Mouse (Mus musculus) thymus, adult 2 months (tissue): ENCODE results near the gene Xrcc1. TPM values are rescaled to one million over a fixed set of nuclear protein-coding genes. Genes with fewer than 3 reads are reported as not detected.

Source experiments
- DNase-seq: peaks from one replicate; pipeline ENCODE4 v3.0.0; 2021
- H3K27ac ChIP-seq: fragments of 200-500 bp; 2 replicates; pipeline ENCODE4 v1.5.1; 2012; ENCODE audit warnings: low read length, control low read depth; ENCODE audit not compliant: control insufficient read depth, insufficient read depth
- H3K27me3 ChIP-seq: fragments of 200-500 bp; 2 replicates; pipeline ENCODE4 v1.6.1; 2012; ENCODE audit warnings: mild to moderate bottlenecking, low read length, moderate library complexity, mixed read lengths; ENCODE audit not compliant: control insufficient read depth, insufficient read depth
- H3K36me3 ChIP-seq: fragments of 200-500 bp; 2 replicates; pipeline ENCODE4 v1.6.1; 2012; ENCODE audit warnings: mild to moderate bottlenecking, low read length, moderate library complexity; ENCODE audit not compliant: control insufficient read depth, insufficient read depth
- H3K4me1 ChIP-seq: fragments of 200-500 bp; replicated peaks from 2 replicates; pipeline ENCODE4 v1.6.1; 2012; ENCODE audit warnings: low read length; ENCODE audit not compliant: control insufficient read depth, insufficient read depth
- H3K4me3 ChIP-seq: fragments of 200-500 bp; 2 replicates; pipeline ENCODE4 v1.5.1; 2012; ENCODE audit warnings: mild to moderate bottlenecking, low read length, control low read depth, moderate library complexity; ENCODE audit not compliant: control insufficient read depth, insufficient read depth
- CTCF ChIP-seq: fragments of 200-500 bp; IDR thresholded peaks from 2 replicates; pipeline ENCODE4 v1.5.1; 2012; ENCODE audit warnings: mild to moderate bottlenecking, control low read depth, low read length, moderate library complexity, borderline replicate concordance; ENCODE audit not compliant: control insufficient read depth, poor library complexity, insufficient read depth; ENCODE audit errors: extremely low read depth
- POLR2A ChIP-seq: fragments of 200-500 bp; IDR thresholded peaks from 2 replicates; pipeline ENCODE4 v1.6.1; 2012; ENCODE audit warnings: mild to moderate bottlenecking, low read length, control low read depth, moderate library complexity; ENCODE audit not compliant: control insufficient read depth, poor library complexity, insufficient read depth; ENCODE audit errors: extremely low read depth
- WGBS: fragments of 180-500 bp; shearing (Covaris S2); methylation state at CpG from one replicate; pipeline ENCODE4 v1.1.7; 2018; 5-methylcytosine and 5-hydroxymethylcytosine counted together
- polyA plus RNA-seq: library from polyadenylated mRNA; depleted of rRNA; stranded (reverse); fragments of >200 nt; gene quantifications from 2 replicates; pipeline ENCODE4 v1.2.3, GENCODE M21; 2012

Xrcc1 gene
- polyA plus RNA-seq, 1 experiment: 115 TPM

DNA sequence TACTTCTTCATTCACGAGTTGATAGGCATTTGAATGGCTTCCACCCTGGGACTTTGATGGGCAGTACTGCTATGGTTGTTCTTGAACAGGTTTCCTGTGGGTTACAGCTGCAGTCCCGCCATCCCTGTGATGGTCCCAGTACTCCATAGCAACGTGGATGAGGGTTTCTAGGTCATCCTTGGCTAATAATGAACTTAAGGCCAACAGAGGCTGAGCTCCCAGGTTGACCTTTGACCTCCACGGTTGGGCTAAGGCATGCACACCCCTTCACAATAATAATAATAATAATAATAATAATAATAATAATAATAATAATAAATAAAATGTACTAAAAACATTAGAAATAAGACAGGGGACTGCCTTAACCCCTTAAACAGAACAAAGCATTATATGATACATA, 52.0 kb downstream of the Xrcc1 start:
- H3K27me3 ChIP-seq: no peaks in the 10 kb centered on the region
- DNase-seq: no peak
- no peak overlapping the region for H3K27ac ChIP-seq
- TF ChIP-seq POLR2A (no peak), CTCF (no peak)
- no peaks in the 10 kb centered on the region for H3K36me3 ChIP-seq
- WGBS: 81% methylated on average over 4 of the region's 4 CpGs
- H3K4me3 ChIP-seq: no peak overlapping the region
- H3K4me1 ChIP-seq: peaks cover 14% of the 10 kb centered on the region

DNA sequence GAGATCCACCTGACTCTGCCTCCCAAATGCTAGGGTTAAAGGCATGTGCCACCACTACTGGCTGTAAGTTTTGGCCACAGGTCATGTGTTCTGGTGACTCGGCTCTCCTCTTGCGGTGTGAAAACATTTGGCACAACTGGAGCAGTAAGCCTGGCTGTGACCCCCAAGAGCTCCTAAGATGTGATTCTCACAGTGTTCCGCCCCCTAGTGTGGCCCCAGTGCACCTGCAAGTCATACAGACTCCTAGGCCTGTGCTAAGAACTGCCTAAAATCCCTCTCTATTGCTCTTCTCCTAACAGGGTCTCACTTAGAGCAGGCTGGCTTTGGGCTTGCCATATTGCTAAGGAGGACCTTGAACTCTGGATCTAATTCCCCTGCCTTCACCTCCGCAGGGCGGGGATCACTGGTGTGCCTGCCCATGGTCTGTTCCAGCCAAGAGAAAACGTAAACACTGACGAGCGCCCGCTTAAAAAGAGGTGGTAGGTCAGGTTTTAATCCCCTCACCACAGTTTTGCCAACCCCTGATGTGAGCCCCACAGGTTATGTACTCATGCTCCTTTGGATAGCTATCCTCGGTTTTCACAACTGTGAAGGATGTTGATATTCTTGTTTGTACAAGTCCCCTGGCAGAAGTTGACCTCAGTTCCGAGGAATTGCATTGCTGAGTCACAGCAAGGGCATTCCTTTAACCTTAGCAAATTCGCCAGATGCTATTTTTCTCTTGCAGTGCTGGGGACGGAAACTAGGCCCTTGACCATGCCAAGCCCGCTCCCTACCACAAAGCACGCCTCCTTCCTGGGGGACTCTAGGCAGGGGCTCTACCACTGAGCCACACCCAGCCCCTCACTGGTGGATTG, 53.4 kb downstream of the Xrcc1 start:
- Histone ChIP-seq H3K4me3 (no peak overlapping the region), H3K27ac (no peak overlapping the region), H3K27me3 (no peaks in the 10 kb centered on the region), H3K4me1 (peaks cover 7% of the 10 kb centered on the region), H3K36me3 (no peaks in the 10 kb centered on the region)
- DNase-seq: peak; percentile 41
- WGBS: 95% methylated on average over 15 of the region's 15 CpGs
- no peak for TF ChIP-seq POLR2A
- 0 out of 2 replicates have a peak, but pooled peaks have one; percentile 11 for TF ChIP-seq CTCF

DNA sequence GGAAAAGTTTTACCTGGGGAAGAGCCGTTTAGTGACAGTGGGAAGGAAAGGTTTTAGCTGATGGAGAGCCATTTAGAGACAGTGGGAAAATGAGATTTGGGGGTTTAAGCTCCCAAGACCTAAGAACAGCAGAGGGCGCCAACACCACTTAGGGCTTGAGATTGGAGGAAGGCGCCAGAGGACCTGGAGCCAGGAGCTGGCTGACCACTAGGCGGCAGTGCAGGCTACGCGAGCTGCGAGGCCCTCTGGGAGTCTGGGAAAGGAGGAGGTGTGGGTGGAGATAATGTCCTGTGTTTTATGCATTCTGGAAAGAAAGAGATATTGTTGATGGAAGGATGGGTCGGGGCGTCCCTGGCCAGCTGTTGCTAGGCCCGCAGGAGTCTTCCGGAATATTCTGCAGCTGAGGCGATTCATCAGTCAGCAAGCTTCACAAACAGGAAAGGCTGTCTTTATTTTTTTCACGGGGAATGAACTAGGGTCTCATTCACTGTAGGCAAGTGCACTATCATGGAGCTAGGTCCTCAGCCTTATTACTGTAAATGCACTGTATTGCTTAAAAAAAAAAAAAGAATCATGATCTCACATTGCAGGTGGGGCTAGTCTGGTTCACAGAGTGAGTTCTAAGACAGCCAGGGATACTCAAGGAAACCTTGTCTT, 55.0 kb downstream of the Xrcc1 start:
- DNase-seq: peak; percentile 94

DNA sequence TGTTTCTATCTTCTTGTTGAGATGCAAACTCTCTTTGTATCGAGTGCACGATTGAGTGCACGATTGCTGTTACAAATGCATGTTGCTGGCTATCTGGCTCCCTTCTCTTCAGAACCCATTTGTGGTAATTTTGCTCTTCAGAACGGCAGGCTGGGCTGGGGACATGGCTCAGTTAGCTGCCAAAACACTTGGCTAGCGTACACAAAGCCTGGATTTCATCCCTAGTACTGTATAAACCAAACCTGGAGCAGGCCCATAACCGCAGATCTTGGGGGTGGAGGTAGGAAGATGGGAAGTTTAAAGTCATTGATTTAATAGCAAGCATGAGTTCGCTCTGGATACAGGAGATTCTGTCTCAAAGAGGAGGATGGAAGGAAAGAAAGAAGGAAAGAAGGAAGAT, 59.5 kb downstream of the Xrcc1 start:
- Histone ChIP-seq H3K27me3 (no peaks in the 10 kb centered on the region), H3K27ac (no peak overlapping the region), H3K36me3 (no peaks in the 10 kb centered on the region), H3K4me3 (no peak overlapping the region), H3K4me1 (peaks cover 24% of the 10 kb centered on the region)
- 97% methylated on average over 7 of the region's 7 CpGs for WGBS
- no peak for TF ChIP-seq POLR2A
- TF ChIP-seq CTCF: no peak
- no peak for DNase-seq

More for the DNA sequence above, 55.0 kb downstream of the Xrcc1 start:
- Histone ChIP-seq H3K4me3 (no peak overlapping the region), H3K27ac (no peak overlapping the region), H3K4me1 (no peaks in the 10 kb centered on the region; the same call in 1 of the 2 replicates), H3K27me3 (no peaks in the 10 kb centered on the region), H3K36me3 (no peaks in the 10 kb centered on the region)
- WGBS: 6% methylated on average over 13 of the region's 13 CpGs
- no peak for TF ChIP-seq POLR2A
- TF ChIP-seq CTCF: peak; percentile 100

DNA sequence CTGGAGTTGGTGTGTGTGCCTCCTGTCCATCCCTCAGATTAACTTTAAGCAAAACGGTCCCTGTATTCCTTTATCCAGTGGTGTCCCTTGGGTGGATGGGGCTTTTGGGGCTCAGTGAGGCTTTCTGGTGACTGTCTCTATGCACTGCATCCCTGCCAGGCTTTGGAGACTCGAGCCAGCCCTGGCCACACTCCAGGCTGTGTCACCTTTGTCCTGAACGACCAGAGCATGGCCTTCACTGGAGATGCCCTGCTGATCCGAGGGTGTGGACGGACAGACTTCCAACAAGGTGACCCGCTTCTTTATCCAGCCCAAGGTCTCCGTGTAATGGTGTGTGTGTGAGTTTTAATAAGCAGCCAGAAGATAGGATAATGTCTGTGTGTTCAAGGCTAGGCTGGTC, 60.0 kb downstream of the Xrcc1 start:
- no peak for DNase-seq
- TF ChIP-seq POLR2A: no peak
- no peak for TF ChIP-seq CTCF
- H3K36me3 ChIP-seq: no peaks in the 10 kb centered on the region
- peaks cover 27% of the 10 kb centered on the region for H3K4me1 ChIP-seq
- WGBS: 96% methylated on average over 7 of the region's 7 CpGs
- H3K4me3 ChIP-seq: no peak overlapping the region
- no peaks in the 10 kb centered on the region for H3K27me3 ChIP-seq
- H3K27ac ChIP-seq: no peak overlapping the region

DNA sequence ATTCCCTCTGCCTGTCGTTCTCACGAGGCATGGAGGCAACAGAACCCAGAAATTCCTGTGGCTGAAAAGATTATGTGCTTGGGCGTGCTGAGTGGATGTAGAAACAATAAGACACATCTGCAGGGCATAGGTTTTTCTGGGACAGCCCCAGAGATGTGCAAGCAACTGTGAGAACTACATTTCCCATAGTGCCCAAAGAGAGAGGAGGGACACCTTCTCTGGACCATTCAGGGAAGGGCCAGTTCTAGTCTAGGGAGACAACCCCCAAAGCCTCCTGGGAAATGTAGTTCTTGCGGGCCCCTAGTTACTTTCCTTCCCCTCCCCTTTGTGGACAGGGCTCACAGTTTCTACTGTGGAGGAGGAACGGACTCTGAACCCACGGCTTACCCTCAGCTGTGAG, 61.9 kb downstream of the Xrcc1 start:
- TF ChIP-seq CTCF (no peak), POLR2A (no peak)
- Histone ChIP-seq H3K27me3 (no peaks in the 10 kb centered on the region), H3K27ac (peak overlapping the region; percentile 87), H3K4me1 (peaks cover 40% of the 10 kb centered on the region), H3K36me3 (no peaks in the 10 kb centered on the region), H3K4me3 (peak overlapping the region; percentile 51)
- DNase-seq: peak; percentile 85
- 38% methylated on average over 6 of the region's 6 CpGs for WGBS

DNA sequence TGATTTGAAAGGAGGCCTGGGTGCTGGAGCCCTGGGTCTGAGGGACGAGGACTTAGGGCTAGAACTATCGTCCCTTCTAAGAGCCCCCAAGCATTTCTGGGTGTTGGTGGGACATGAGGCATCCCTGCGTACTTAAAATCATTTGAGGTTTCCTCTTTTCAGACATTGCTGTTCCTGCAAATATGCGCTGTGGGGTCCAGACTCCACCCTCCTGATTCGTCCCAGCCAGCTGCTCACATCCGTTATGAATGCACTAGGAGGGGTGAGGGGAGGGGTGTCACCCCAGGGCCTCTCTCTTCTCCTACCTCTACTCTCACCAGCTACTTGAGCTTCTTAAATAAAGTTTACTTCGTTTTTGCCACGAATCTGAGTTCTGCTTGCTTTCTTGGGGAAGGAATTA, 62.5 kb downstream of the Xrcc1 start:
- TF ChIP-seq POLR2A (peak; percentile 19; the same call in 1 of the 2 replicates), CTCF (no peak)
- Histone ChIP-seq H3K4me3 (peak overlapping the region; percentile 51), H3K4me1 (peaks cover 40% of the 10 kb centered on the region)

More for the DNA sequence above, 62.5 kb downstream of the Xrcc1 start:
- Histone ChIP-seq H3K27ac (peak overlapping the region; percentile 87), H3K27me3 (no peaks in the 10 kb centered on the region), H3K36me3 (no peaks in the 10 kb centered on the region)
- WGBS: 8% methylated on average over 8 of the region's 8 CpGs
- DNase-seq: peak; percentile 73
